Mouse (Mus musculus) liver, embryonic 14.5 days (tissue): ENCODE data around the gene Snx22.
A peak's percentile ranks its signal among the peaks of the same experiment; 100 is the strongest.

Source experiments
- CTCF ChIP-seq: IDR thresholded peaks from 2 replicates; pipeline ENCODE4 v1.5.1; 2016; ENCODE audit warnings: antibody characterized with exemption, low read depth, control low read depth
- EP300 ChIP-seq: IDR thresholded peaks from 2 replicates; pipeline ENCODE4 v1.6.1; 2016; ENCODE audit warnings: antibody characterized with exemption, low read depth

GRCm38 (mm10) chr9:66053620-66054019, 15.9 kb downstream of the Snx22 start:
- peak; percentile 23; the same call in 1 of the 2 replicates for TF ChIP-seq CTCF
- no peak for TF ChIP-seq EP300
